Mouse (Mus musculus) testis, adult 2 months (tissue): ENCODE measurements around the gene Chst11. TPM values are rescaled to one million over a fixed set of nuclear protein-coding genes. Genes with fewer than 3 reads are reported as not detected.

Experiments used
- H3K27ac ChIP-seq: fragments of 200-500 bp; 2 replicates; pipeline ENCODE4 v1.5.1; 2012; ENCODE audit warnings: low read depth, low read length; ENCODE audit not compliant: control insufficient read depth, insufficient read depth
- H3K27me3 ChIP-seq: fragments of 200-500 bp; 2 replicates; pipeline ENCODE4 v1.6.1; 2012; ENCODE audit warnings: mild to moderate bottlenecking, low read length, moderate library complexity; ENCODE audit not compliant: control insufficient read depth, insufficient read depth
- H3K36me3 ChIP-seq: fragments of 200-500 bp; 2 replicates; pipeline ENCODE4 v1.6.1; 2012; ENCODE audit warnings: mild to moderate bottlenecking, low read length; ENCODE audit not compliant: control insufficient read depth, insufficient read depth
- H3K4me1 ChIP-seq: fragments of 200-500 bp; 2 replicates; pipeline ENCODE4 v1.6.1; 2012; ENCODE audit warnings: low read length; ENCODE audit not compliant: control insufficient read depth, insufficient read depth
- H3K4me3 ChIP-seq: fragments of 200-500 bp; 2 replicates; pipeline ENCODE4 v1.5.1; 2012; ENCODE audit warnings: low read depth, mild to moderate bottlenecking, low read length, moderate library complexity, mixed read lengths; ENCODE audit not compliant: control insufficient read depth
- CTCF ChIP-seq: fragments of 200-500 bp; IDR thresholded peaks from 2 replicates; pipeline ENCODE4 v1.5.1; 2012; ENCODE audit warnings: low read depth, mild to moderate bottlenecking, inconsistent platforms, low read length, moderate library complexity; ENCODE audit not compliant: control insufficient read depth, insufficient read depth, insufficient replicate concordance
- POLR2A ChIP-seq: fragments of 200-500 bp; IDR thresholded peaks from 2 replicates; pipeline ENCODE4 v1.6.1; 2012; ENCODE audit warnings: low read depth, mild to moderate bottlenecking, inconsistent platforms, low read length, moderate library complexity; ENCODE audit not compliant: control insufficient read depth
- polyA plus RNA-seq: library from polyadenylated mRNA; depleted of rRNA; stranded (reverse); fragments of >200 nt; gene quantifications from 2 replicates; pipeline ENCODE4 v1.2.3, GENCODE M21; 2012; rRNA removed

The Chst11 gene
- polyA plus RNA-seq, 1 experiment = 0.67 TPM

- TF ChIP-seq POLR2A (no peak), CTCF (no peak)
- no peaks in the 10 kb centered on the region for H3K27me3 ChIP-seq
- no peaks in the 10 kb centered on the region for H3K36me3 ChIP-seq
- no peaks in the 10 kb centered on the region for H3K4me1 ChIP-seq
- no peak overlapping the region for H3K27ac ChIP-seq
- no peak overlapping the region for H3K4me3 ChIP-seq
These were observed 248.7 kb downstream of the Chst11 start for GRCm38 (mm10) chr10:83233967-83234366.

- Histone ChIP-seq H3K27ac (no peak overlapping the region), H3K4me3 (no peak overlapping the region), H3K4me1 (no peaks in the 10 kb centered on the region), H3K27me3 (no peaks in the 10 kb centered on the region), H3K36me3 (no peaks in the 10 kb centered on the region)
- TF ChIP-seq CTCF (no peak), POLR2A (no peak)
These were observed 249.1 kb downstream of the Chst11 start for GRCm38 (mm10) chr10:83234391-83234790.

GRCm38 (mm10) chr10:83242106-83242686 lies 256.9 kb downstream of the Chst11 start:
- no peak overlapping the region for H3K4me3 ChIP-seq
- H3K27ac ChIP-seq = no peak overlapping the region
- H3K4me1 ChIP-seq = no peaks in the 10 kb centered on the region
- no peaks in the 10 kb centered on the region for H3K27me3 ChIP-seq
- no peak for TF ChIP-seq CTCF
- TF ChIP-seq POLR2A = no peak
- H3K36me3 ChIP-seq = no peaks in the 10 kb centered on the region

- no peaks in the 10 kb centered on the region for H3K27me3 ChIP-seq
- H3K27ac ChIP-seq = no peak overlapping the region
These were observed 258.8 kb downstream of the Chst11 start for GRCm38 (mm10) chr10:83244131-83244530.

More at GRCm38 (mm10) chr10:83244131-83244530, 258.8 kb downstream of the Chst11 start:
- H3K4me1 ChIP-seq = no peaks in the 10 kb centered on the region
- no peak for TF ChIP-seq CTCF
- no peaks in the 10 kb centered on the region for H3K36me3 ChIP-seq
- no peak overlapping the region for H3K4me3 ChIP-seq

Other genes starting within 250 kb of the Chst11 start
- 4.4 and 4.7 TPM in 2 replicates for gene Nfyb, start 221.4 kb upstream of the Chst11 start, polyA plus RNA-seq
- 13.2 and 13.6 TPM in 2 replicates for gene Txnrd1, start 151.5 kb upstream of the Chst11 start, polyA plus RNA-seq
- gene Eid3, start 118.9 kb upstream of the Chst11 start, polyA plus RNA-seq = 261 and 281 TPM in 2 replicates